Mouse (Mus musculus) frontal cortex, adult (tissue): ENCODE measurements around the gene Mocs2.

Source experiments
- ATAC-seq: cut with Nextera tagmentation; 2 replicates; pipeline ENCODE4 v1.9.2; 2017; ENCODE audit warnings: mild to moderate bottlenecking, moderate library complexity, mixed read lengths; ENCODE audit not compliant: low TSS enrichment

The Mocs2 gene

DNA sequence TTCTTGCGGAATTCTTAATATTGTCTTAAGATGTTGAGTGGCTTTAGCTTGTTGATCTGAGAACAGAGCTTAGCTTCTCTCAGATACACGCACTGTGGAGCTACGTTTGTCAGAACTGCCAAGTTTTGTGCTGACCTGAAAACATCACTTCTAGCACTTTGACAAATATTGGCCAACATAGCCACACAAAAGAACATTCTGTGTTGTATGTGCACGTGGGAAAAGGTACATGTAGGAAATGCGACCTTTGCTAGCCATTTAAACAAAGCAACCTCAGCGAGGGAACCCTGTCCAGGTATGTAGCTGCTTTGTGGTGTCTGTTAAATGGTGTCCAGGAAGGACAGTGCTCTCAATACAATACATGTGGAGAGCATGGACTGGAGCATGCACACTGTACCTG, 36.0 kb downstream of the Mocs2 start:
- no peak for ATAC-seq

DNA sequence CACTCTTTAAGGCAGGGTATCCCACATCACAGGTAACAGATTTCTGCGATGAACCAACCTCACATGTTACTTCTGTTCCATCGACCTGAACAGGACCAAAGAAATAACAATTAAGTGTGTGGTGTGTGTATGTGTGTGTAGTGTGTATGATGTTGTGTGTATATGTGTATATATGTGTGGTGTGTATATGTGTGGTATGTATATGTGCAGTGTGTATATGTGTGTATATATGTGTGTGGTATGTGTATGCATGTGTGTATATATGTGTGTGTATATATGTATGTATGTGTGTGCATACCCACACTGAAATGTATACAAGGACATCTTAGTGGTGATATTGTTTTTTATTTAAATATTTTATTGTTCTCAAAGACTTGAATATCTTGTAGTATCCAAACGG, 36.4 kb downstream of the Mocs2 start:
- ATAC-seq, result no peak

DNA sequence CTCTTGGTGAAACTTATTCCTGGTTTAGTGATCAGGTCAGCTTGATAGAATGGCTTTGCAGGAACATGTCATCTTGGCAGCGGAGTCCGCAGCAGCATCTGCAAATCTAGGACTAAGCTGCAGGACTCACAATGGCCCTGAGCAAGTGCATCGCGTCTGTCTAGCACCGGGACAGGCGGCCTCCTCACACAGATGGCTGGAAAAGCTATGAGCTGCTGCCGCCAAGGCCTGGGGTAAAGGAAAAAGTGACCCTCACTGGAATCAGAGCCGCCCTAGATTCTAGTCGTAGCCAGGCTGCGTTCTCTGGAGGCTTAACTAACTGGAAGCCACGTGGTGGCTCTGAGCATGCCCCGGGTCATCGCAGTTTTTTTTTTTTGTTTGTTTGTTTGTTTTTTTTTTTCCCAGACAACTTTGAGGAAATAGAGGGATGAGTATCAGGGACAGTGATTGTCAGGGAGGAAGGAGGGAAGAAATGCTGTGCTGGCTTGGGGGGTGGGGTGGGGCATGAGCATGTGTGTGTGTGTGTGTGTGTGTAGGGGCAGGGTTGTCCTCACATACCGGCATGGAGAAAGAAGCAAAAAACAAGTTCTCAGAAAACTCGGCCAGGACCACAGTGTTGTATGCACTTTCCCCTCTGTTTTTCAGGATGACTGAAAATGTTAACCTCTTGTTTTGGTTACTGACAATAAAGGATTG, 37.7 kb downstream of the Mocs2 start:
- ATAC-seq, result no peak

DNA sequence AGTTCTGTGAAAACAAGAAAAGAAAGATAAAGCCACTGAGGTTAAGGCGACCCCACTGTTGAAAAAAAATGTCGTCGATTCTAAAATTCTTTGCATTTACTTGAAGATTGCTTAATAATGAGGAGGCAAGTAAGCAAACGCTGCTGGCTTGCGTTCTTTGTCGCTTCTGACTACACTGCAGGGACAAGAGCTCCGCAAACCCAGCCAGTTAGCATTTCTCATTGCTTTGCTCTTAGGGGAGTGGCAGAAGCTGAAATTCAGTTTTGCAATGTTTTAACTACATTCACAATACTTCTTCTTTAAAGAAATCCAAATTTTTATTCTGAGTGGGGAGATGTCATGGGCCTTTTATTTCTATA, 38.2 kb downstream of the Mocs2 start:
- ATAC-seq, result no peak

DNA sequence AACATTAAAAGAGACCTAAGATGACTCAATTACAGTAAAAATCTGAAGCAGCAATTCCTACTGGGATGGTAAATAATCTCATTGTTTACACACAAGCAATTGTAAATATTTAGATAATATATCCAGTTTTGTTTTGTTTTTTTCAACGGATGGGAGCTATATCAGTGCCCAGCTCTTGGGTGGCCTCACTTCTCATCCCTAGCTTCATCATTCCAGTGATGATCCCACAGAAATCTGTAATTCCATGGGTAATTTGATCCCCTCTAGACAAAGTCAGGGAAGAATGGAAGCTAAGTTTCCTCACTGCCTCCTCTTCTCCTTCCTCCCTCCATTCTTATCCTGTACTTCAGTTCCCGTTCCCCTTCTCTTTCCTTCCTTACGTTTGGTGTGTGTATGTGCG, 39.5 kb downstream of the Mocs2 start:
- ATAC-seq, result no peak

DNA sequence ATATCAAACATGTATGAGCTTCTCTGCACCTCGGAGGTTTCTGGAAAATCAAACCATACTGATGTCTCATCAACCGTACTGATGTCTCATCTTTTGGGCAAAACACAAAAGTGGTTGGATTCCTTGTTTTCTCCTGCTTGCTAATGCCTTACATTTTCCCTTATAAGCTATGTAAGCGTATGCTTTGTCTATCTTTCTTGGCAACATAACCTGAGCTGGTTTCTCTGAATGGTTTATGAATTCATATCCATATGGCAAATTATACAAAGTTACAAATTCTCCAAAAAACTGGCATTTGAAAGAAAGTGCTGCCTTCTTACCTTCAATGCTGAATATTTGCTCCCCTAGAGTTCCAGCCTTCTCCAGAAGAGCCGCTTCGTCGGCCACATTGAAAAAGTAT, 56.7 kb downstream of the Mocs2 start:
- ATAC-seq, result peak; percentile 77

DNA sequence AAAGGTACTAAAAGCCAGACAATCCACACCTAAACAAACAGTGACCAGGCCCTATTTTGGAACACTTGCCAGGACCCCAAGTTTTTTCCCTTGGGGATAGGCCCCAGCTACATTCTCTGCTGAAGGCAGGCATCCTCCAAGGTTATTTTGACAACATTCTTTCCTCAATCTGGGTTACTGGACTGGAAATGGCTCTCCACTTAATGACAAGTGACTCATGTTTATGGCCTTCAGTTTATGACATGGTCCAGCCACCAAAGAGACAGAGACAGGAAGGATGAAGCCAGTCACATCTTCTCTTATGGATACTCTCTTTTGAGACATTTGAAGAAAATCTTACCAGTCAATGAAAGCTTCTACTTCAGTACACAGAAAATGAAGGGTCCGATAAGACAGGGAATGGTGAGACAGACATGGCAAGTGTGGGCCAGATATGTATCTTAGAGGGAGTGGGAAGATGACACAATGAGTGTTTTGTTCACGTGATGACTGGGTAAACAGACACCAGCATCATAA, 58.0 kb downstream of the Mocs2 start:
- no peak for ATAC-seq

DNA sequence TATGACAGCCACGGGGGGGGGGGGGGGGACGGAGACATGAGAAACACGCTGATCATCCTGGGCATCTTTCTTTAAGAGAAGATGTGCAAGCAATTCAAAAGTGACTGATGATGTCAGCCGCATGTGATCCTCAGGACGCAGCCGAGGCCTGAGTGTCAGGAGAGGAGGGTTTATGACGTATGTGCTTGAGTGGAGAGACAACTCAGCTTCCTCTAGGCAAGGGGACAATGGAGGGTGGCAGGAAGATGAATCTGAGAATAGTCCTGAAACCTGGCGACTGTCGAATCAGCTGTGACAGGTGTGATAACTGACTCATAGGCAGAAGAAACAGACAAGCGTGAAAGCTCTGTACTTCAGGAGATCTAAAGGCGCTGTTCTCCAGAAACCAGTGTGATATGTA, 60.6 kb downstream of the Mocs2 start:
- peak; percentile 67 for ATAC-seq
